Mouse (Mus musculus): ENCODE measurements around the gene Fam92a.

DNA sequence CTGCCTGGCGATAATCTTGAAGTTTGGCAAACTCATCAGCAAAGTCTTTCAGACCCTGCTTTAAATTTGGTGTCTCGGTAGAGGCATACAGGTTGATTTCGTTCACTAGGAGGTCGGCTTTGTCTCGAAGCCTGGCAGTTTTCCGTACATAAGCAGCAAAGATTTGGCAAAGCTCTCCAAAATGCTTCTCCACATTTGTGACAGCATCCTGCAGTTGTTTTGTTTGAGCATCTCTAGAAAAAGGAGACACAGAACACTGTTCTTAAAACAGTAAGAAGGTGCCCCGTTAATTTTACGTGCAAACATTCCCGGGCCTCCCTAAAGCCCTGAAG is 863 bp downstream of the Fam92a start:
- TF ChIP-seq EP300 (optimal IDR thresholded peaks at IDR 0.05), result no peak
- TF ChIP-seq CTCF (IDR thresholded peaks at IDR 0.05; ENCODE audit: low read depth), result no peak

All from stomach, postnatal 0 days (tissue).